Mouse (Mus musculus) midbrain, embryonic 12.5 days (tissue): ENCODE results near the gene Cfd. TPM values are rescaled to one million over a fixed set of nuclear protein-coding genes. Genes with fewer than 3 reads are reported as not detected.
A peak's percentile ranks its signal among the peaks of the same experiment; 100 is the strongest.
"Not testable (repeated sequence)": the region's sequence is repeated elsewhere in the genome, so short reads cannot be mapped to it uniquely, and the experiment has no call there.

ENCODE experiments used
- ATAC-seq: fragments of 200-750 bp; cut with Nextera tagmentation; 2 replicates; pipeline ENCODE4 v1.8.0; 2017; ENCODE audit warnings: low read depth, moderate TSS enrichment, moderate library complexity; ENCODE audit not compliant: low FRiP score
- H3K27ac ChIP-seq: fragments of 300-500 bp; sonication (generic); replicated peaks from 2 replicates; pipeline ENCODE4 v1.5.1; 2016; ENCODE audit warnings: mild to moderate bottlenecking
- H3K27me3 ChIP-seq: fragments of 300-500 bp; sonication (generic); 2 replicates; pipeline ENCODE4 v1.6.1; 2016; ENCODE audit warnings: mild to moderate bottlenecking
- H3K36me3 ChIP-seq: fragments of 300-500 bp; sonication (generic); 2 replicates; pipeline ENCODE4 v1.6.1; 2016
- H3K4me1 ChIP-seq: fragments of 300-500 bp; sonication (generic); 2 replicates; pipeline ENCODE4 v1.6.1; 2016
- H3K4me2 ChIP-seq: fragments of 300-500 bp; sonication (generic); replicated peaks from 2 replicates; pipeline ENCODE4 v1.6.1; 2016; ENCODE audit warnings: mild to moderate bottlenecking, moderate library complexity
- H3K4me3 ChIP-seq: fragments of 300-500 bp; sonication (generic); 2 replicates; pipeline ENCODE4 v1.5.1; 2016; ENCODE audit warnings: mild to moderate bottlenecking
- H3K9ac ChIP-seq: fragments of 300-500 bp; sonication (generic); replicated peaks from 2 replicates; pipeline ENCODE4 v1.6.1; 2016; ENCODE audit warnings: mild to moderate bottlenecking, moderate library complexity
- H3K9me3 ChIP-seq: fragments of 300-500 bp; sonication (generic); 2 replicates; pipeline ENCODE4 v1.6.1; 2016; ENCODE audit warnings: mild to moderate bottlenecking
- WGBS: fragments of 180-500 bp; shearing (Covaris S2); methylation state at CpG from one replicate; pipeline ENCODE4 v1.1.7; 2016; 5-methylcytosine and 5-hydroxymethylcytosine counted together
- polyA plus RNA-seq: library from polyadenylated mRNA; unstranded; fragments of >200 nt; fragmentation: Nextera tagmentation; extraction: Ambion mirVana; gene quantifications from 2 replicates; pipeline ENCODE4 v1.2.1, GENCODE M21; 2016

Cfd gene
- polyA plus RNA-seq, 1 experiment from 2014 or later, result not detected

- Histone ChIP-seq H3K9me3 (no peaks in the 10 kb centered on the region), H3K4me3 (no peak overlapping the region), H3K27ac (no peak overlapping the region), H3K27me3 (peaks cover 38% of the 10 kb centered on the region), H3K9ac (no peak overlapping the region), H3K4me1 (peaks cover 32% of the 10 kb centered on the region), H3K36me3 (no peaks in the 10 kb centered on the region), H3K4me2 (no peak overlapping the region)
- 46% methylated on average over 12 of the region's 12 CpGs for WGBS
- no peak for ATAC-seq
Measured at GRCm38 (mm10) chr10:79877757-79878156, 12.9 kb upstream of the Cfd start.

- Histone ChIP-seq H3K4me2 (no peak overlapping the region), H3K4me3 (no peak overlapping the region), H3K4me1 (peaks cover 24% of the 10 kb centered on the region), H3K9ac (no peak overlapping the region), H3K36me3 (no peaks in the 10 kb centered on the region), H3K9me3 (no peaks in the 10 kb centered on the region), H3K27ac (no peak overlapping the region), H3K27me3 (peaks cover 46% of the 10 kb centered on the region)
- no peak for ATAC-seq
- WGBS, result 51% methylated on average over 3 of the region's 3 CpGs
Measured at GRCm38 (mm10) chr10:79879527-79879926, 11.1 kb upstream of the Cfd start.

GRCm38 (mm10) chr10:79880721-79881120 is 9.9 kb upstream of the Cfd start:
- H3K27ac ChIP-seq, result no peak overlapping the region
- H3K36me3 ChIP-seq, result no peaks in the 10 kb centered on the region
- no peaks in the 10 kb centered on the region for H3K9me3 ChIP-seq
- H3K9ac ChIP-seq, result no peak overlapping the region
- H3K4me3 ChIP-seq, result no peak overlapping the region
- no peak overlapping the region for H3K4me2 ChIP-seq
- H3K27me3 ChIP-seq, result peaks cover 46% of the 10 kb centered on the region
- no peak for ATAC-seq
- peaks cover 12% of the 10 kb centered on the region for H3K4me1 ChIP-seq
- 13% methylated on average over 9 of the region's 9 CpGs for WGBS

- H3K4me1 ChIP-seq, result peaks cover 12% of the 10 kb centered on the region
- peak overlapping the region; percentile 24; the same call in 1 of the 2 replicates for H3K9ac ChIP-seq
- peaks cover 46% of the 10 kb centered on the region for H3K27me3 ChIP-seq
- H3K9me3 ChIP-seq, result no peaks in the 10 kb centered on the region
- no peaks in the 10 kb centered on the region for H3K36me3 ChIP-seq
- no peak overlapping the region for H3K27ac ChIP-seq
- peak overlapping the region; percentile 36 for H3K4me2 ChIP-seq
- no peak for ATAC-seq
- H3K4me3 ChIP-seq, result no peak overlapping the region; the same call in 1 of the 2 replicates
- 7% methylated on average over 22 of the region's 22 CpGs for WGBS
Measured at GRCm38 (mm10) chr10:79881981-79882380, 8.7 kb upstream of the Cfd start.

GRCm38 (mm10) chr10:79883297-79884084 is 7.2 kb upstream of the Cfd start:
- Histone ChIP-seq H3K9ac (no peak overlapping the region), H3K27me3 (peaks cover 42% of the 10 kb centered on the region), H3K4me2 (no peak overlapping the region), H3K9me3 (no peaks in the 10 kb centered on the region), H3K27ac (no peak overlapping the region), H3K4me1 (peaks cover 12% of the 10 kb centered on the region), H3K36me3 (no peaks in the 10 kb centered on the region), H3K4me3 (no peak overlapping the region)
- ATAC-seq, result peak; percentile 41; the same call in 1 of the 2 replicates
- WGBS, result 17% methylated on average over 22 of the region's 22 CpGs

- Histone ChIP-seq H3K9ac (no peak overlapping the region), H3K4me2 (no peak overlapping the region), H3K27me3 (peaks cover 41% of the 10 kb centered on the region), H3K4me1 (peaks cover 10% of the 10 kb centered on the region), H3K4me3 (no peak overlapping the region), H3K9me3 (no peaks in the 10 kb centered on the region), H3K36me3 (no peaks in the 10 kb centered on the region), H3K27ac (no peak overlapping the region)
- no peak for ATAC-seq
- WGBS, result 80% methylated on average over 4 of the region's 4 CpGs
Measured at GRCm38 (mm10) chr10:79884446-79884845, 6.2 kb upstream of the Cfd start.

GRCm38 (mm10) chr10:79884938-79885337 is 5.7 kb upstream of the Cfd start:
- not testable (repeated sequence) for H3K36me3 ChIP-seq, H3K4me2 ChIP-seq, H3K9ac ChIP-seq, H3K4me1 ChIP-seq, H3K4me3 ChIP-seq, H3K9me3 ChIP-seq, H3K27ac ChIP-seq, ATAC-seq
- peaks cover 38% of the 10 kb centered on the region for H3K27me3 ChIP-seq
- WGBS, result 85% methylated on average over 3 of the region's 3 CpGs

GRCm38 (mm10) chr10:79886054-79886453 is 4.6 kb upstream of the Cfd start, which contains the start of gene Elane:
Gene Elane (plus strand): TSS chr10:79886247.
- no peak within 1 kb of the TSS for H3K9ac ChIP-seq
- peaks cover 10% of the 10 kb centered on the region for H3K4me1 ChIP-seq
- H3K9me3 ChIP-seq, result no peaks in the 10 kb centered on the region
- no peak within 1 kb of the TSS for H3K4me2 ChIP-seq
- no peak within 1 kb of the TSS for H3K27ac ChIP-seq
- ATAC-seq, result no peak
- no peak within 1 kb of the TSS for H3K4me3 ChIP-seq
- WGBS, result 81% methylated on average over 6 of the region's 6 CpGs
- H3K27me3 ChIP-seq, result peaks cover 38% of the 10 kb centered on the region
- no peaks in the 10 kb centered on the region for H3K36me3 ChIP-seq

- no peak for ATAC-seq
- no peaks in the 10 kb centered on the region for H3K36me3 ChIP-seq
- H3K9ac ChIP-seq, result no peak overlapping the region
- H3K4me3 ChIP-seq, result no peak overlapping the region
- peaks cover 38% of the 10 kb centered on the region for H3K27me3 ChIP-seq
- no peak overlapping the region for H3K4me2 ChIP-seq
- peaks cover 10% of the 10 kb centered on the region for H3K4me1 ChIP-seq
- H3K27ac ChIP-seq, result no peak overlapping the region
- WGBS, result 81% methylated on average over 8 of the region's 8 CpGs
- no peaks in the 10 kb centered on the region for H3K9me3 ChIP-seq
Measured at GRCm38 (mm10) chr10:79886611-79887010, 4.0 kb upstream of the Cfd start.

GRCm38 (mm10) chr10:79889386-79889785 is 1.3 kb upstream of the Cfd start:
- peaks cover 3% of the 10 kb centered on the region; the same call in 1 of the 2 replicates for H3K36me3 ChIP-seq
- no peaks in the 10 kb centered on the region for H3K4me1 ChIP-seq
- 98% methylated on average over 2 of the region's 2 CpGs for WGBS
- ATAC-seq, result no peak
- no peak overlapping the region for H3K4me2 ChIP-seq
- H3K27ac ChIP-seq, result no peak overlapping the region
- no peak overlapping the region for H3K4me3 ChIP-seq
- peaks cover 26% of the 10 kb centered on the region for H3K27me3 ChIP-seq
- no peaks in the 10 kb centered on the region for H3K9me3 ChIP-seq
- no peak overlapping the region for H3K9ac ChIP-seq

- not testable (repeated sequence) for H3K9ac ChIP-seq, H3K4me3 ChIP-seq, H3K27ac ChIP-seq, H3K4me2 ChIP-seq, H3K9me3 ChIP-seq, H3K4me1 ChIP-seq
- Histone ChIP-seq H3K36me3 (peaks cover 32% of the 10 kb centered on the region), H3K27me3 (peaks cover 27% of the 10 kb centered on the region; the same call in 1 of the 2 replicates)
- WGBS, result 44% methylated on average over 22 of the region's 22 CpGs
- ATAC-seq, result peak; percentile 47; the same call in 1 of the 2 replicates
Measured at GRCm38 (mm10) chr10:79892451-79893118, 1.9 kb downstream of the Cfd start.

- Histone ChIP-seq H3K4me1 (peaks cover 9% of the 10 kb centered on the region), H3K4me3 (no peak overlapping the region), H3K27ac (no peak overlapping the region), H3K9ac (no peak overlapping the region), H3K27me3 (peaks cover 37% of the 10 kb centered on the region), H3K36me3 (peaks cover 51% of the 10 kb centered on the region), H3K9me3 (no peaks in the 10 kb centered on the region), H3K4me2 (no peak overlapping the region)
- ATAC-seq, result no peak
- WGBS, result 93% methylated on average over 16 of the region's 16 CpGs
Measured at GRCm38 (mm10) chr10:79896306-79896705, 5.7 kb downstream of the Cfd start.
